Mouse (Mus musculus) mature B cell (primary cell): ENCODE data around the gene Matn1.

ENCODE experiments used
- in situ Hi-C: fragments of 300-500 bp; cut with MboI; formaldehyde crosslinking; loops from 2 replicates; pipeline ENCODE4 v1.14.3; 2019

Gene Matn1

GRCm38 (mm10) chr4:130944112-130944511 lies at the start of gene Matn1:
Matn1 (plus strand) TSS chr4:130944385.
- in situ Hi-C loops = loop anchor here (5.0 kb wide), 1 partner anchor 42 kb away; no protein-coding TSS in a partner anchor

GRCm38 (mm10) chr4:130895701-130896100 lies 48.5 kb upstream of the Matn1 start:
- in situ Hi-C loops = no loop called here

GRCm38 (mm10) chr4:130896372-130896771 lies 47.8 kb upstream of the Matn1 start:
- in situ Hi-C loops = no loop called here

GRCm38 (mm10) chr4:130899383-130899781 lies 44.8 kb upstream of the Matn1 start:
- in situ Hi-C loops = no loop called here

- in situ Hi-C loops = loop anchor here (5.0 kb wide), 1 partner anchor 42 kb away; the partner anchor contains the start of gene Matn1
Observed at GRCm38 (mm10) chr4:130899782-130900427, 44.3 kb upstream of the Matn1 start.

GRCm38 (mm10) chr4:130900746-130901145 lies 43.4 kb upstream of the Matn1 start:
- in situ Hi-C loops = loop anchor here (5.0 kb wide), 1 partner anchor 42 kb away; the partner anchor contains the start of gene Matn1

GRCm38 (mm10) chr4:130902289-130902781 lies 41.9 kb upstream of the Matn1 start:
- in situ Hi-C loops = loop anchor here (5.0 kb wide), 1 partner anchor 40 kb away; the partner anchor contains the start of gene Matn1

GRCm38 (mm10) chr4:130905025-130905424 lies 39.2 kb upstream of the Matn1 start:
- in situ Hi-C loops = no loop called here

GRCm38 (mm10) chr4:130905882-130906281 lies 38.3 kb upstream of the Matn1 start:
- in situ Hi-C loops = no loop called here

- in situ Hi-C loops = no loop called here
Observed at GRCm38 (mm10) chr4:130906296-130906695, 37.9 kb upstream of the Matn1 start.

GRCm38 (mm10) chr4:130907200-130908069 lies 36.8 kb upstream of the Matn1 start:
- in situ Hi-C loops = no loop called here

GRCm38 (mm10) chr4:130908133-130908532 lies 36.1 kb upstream of the Matn1 start:
- in situ Hi-C loops = no loop called here

GRCm38 (mm10) chr4:130909167-130909874 lies 34.9 kb upstream of the Matn1 start:
- in situ Hi-C loops = no loop called here

- in situ Hi-C loops = no loop called here
Observed at GRCm38 (mm10) chr4:130910666-130911065, 33.5 kb upstream of the Matn1 start.

- in situ Hi-C loops = no loop called here
Observed at GRCm38 (mm10) chr4:130912626-130913025, 31.6 kb upstream of the Matn1 start.

- in situ Hi-C loops = no loop called here
Observed at GRCm38 (mm10) chr4:130913077-130913476, 31.1 kb upstream of the Matn1 start, which contains the start of gene Laptm5. Laptm5 (plus strand) TSS chr4:130913125.

GRCm38 (mm10) chr4:130913511-130913910 lies 30.7 kb upstream of the Matn1 start:
- in situ Hi-C loops = no loop called here

- in situ Hi-C loops = no loop called here
Observed at GRCm38 (mm10) chr4:130914011-130914410, 30.2 kb upstream of the Matn1 start.

- in situ Hi-C loops = no loop called here
Observed at GRCm38 (mm10) chr4:130914527-130914926, 29.7 kb upstream of the Matn1 start.

- in situ Hi-C loops = no loop called here
Observed at GRCm38 (mm10) chr4:130915006-130915667, 29.0 kb upstream of the Matn1 start.

GRCm38 (mm10) chr4:130915668-130916035 lies 28.5 kb upstream of the Matn1 start:
- in situ Hi-C loops = no loop called here
